Mouse (Mus musculus): ENCODE results near the gene 9830107B12Rik.

9830107B12Rik gene

DNA sequence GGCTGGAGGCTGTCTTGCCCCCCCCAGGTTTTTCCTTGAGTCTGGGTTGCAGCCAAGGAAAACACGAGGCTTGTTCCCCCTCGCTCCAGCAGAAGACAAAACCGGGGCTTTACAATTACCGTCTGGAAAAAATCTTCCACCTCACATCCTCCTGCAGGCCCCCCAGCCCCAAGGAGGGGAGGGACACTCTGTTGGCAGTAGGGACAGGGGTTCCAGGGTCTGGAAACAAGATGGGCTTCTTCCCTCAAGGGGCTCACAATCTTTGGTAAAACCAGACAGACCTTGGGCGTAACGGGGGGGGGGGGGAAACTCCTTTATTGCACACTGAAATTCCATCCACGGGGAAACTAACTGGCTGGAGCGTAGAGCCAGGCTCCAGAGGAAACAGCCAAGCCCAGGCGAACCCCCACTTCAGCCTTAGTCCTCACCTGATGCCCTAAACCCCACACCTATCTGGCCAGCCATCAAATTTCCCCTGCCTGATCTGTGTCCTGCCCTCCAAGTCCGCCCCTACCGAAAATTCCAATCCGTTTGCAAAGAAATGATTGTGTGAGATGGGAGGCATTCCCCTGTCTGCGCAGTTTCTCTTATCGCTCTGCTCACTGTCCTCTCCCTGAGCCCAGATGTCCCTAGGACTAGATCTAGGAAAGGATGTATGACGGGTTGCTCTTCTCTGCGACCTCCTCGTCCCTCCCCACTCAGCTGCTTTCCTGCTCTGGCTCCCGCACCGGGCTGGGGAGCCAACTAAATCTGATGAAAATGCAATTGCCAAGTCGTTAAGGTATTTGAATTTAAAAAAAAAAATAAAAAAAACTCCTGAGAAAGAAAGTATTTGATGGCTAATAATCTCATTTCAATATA is 51.0 kb downstream of the 9830107B12Rik start:
- DNase-seq (ENCODE audit: low read depth, low spot score): no peak

DNA sequence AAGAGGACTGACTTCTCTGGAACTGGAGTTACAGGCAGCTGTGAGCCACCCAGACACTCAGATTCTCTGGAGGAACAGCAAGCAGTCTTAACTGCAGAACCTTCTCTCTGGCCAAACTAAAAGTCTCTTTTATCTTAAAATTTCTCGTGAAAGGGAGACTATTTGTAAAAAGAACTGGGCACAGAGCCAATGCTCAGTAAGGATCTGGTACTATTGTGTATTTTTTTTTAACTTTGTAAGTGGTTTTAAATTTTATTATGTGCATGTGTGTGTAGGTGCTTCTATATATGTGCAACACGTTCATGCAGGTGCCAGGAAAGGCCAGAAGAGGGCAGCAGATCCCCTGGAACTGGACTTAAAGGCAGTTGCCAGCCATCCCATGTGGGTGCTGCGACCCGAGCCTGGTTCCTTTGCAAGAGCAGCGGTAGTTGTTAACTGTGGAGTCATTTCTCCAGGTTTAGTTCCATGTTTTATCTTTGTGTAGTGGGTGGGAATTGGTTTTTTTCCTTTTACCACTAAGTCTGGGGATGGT is 52.7 kb downstream of the 9830107B12Rik start:
- DNase-seq (ENCODE audit: low read depth, low spot score): no peak

DNA sequence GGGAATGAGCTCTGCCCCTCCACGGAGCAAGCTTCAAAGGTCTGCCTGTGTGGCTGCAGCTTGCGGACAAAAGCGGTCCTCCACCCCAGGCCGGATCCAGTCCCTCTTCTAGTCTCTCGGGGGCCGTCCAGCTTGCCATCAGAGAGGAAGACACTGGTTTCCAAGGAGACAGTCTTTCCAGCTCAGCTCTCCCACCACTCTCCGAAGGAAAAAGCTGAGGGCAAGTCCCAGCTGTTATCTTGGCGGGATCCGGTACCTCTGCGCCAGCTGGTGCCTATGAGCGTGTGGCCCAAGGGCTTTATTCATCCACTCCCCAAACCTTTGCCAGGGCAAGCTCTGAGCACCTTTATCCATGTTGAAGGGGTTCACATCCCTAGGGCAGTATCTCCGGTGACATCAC is 55.8 kb downstream of the 9830107B12Rik start:
- no peak for DNase-seq (ENCODE audit: low read depth, low spot score)

DNA sequence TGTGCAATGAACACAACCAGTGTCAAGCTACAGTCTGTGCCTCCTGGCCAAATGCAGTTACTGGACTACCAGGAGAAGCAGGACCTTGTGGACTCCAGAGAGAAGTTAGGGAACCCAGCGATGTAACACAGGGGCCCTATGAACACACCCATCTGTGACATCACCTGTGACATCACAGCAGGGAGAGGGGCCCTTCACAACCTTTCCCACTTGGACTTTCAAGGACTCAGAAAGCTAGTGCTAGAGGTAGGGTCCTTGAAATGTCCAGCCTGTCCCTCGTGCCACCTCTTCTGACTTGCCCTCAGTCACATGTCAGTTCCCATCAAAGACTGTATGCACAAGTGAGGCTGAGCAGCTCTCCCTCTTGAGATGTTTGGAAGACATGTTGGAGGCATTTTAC is 56.6 kb downstream of the 9830107B12Rik start:
- DNase-seq (ENCODE audit: low read depth, low spot score): no peak

DNA sequence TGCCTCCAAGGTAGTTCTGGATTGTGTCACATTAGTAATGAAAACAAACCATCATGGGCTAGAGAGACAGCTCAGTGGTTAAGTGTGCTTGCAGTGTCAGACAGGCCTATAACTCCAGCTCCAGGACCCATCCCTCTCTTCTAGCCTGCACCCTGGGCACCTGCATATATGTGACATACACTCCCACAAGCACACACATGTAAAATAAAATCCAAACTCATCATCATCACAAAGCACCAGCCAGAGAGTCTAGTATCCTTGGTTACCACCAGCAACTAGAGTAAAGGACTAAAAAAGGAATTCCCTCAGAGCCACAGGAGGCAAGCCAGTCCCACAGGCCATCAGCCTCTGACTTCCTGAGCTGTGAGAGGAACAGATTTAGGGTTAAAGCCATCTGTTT is 57.0 kb downstream of the 9830107B12Rik start, which contains the start of gene 1700067P10Rik:
Gene 1700067P10Rik (plus strand): TSS at position 301 of the 400 bp plus-strand sequence.
- no peak for DNase-seq (ENCODE audit: low read depth, low spot score)

DNA sequence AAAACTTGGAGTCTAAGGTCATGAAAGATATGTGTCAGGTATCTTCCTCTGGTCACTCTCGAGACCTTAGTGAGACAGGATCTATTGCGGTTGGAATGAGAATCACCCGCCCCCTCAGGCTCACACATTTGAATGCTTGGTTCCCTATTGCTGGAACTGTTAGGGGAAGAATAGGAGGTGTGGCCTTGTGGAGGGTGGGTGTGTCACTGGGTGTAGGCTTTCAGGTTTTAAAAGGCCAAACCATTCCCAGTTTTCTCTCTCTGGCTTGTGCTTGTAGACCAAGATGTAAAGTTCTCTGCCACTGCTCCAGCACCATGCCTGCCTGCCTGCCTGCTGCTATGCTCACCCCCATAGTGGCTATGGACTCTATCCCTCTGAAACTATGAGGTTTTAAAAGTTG is 65.4 kb downstream of the 9830107B12Rik start:
- no peak for DNase-seq (ENCODE audit: low read depth, low spot score)

All from WW6 (cell line).